Mouse (Mus musculus): ENCODE data around the gene Alox8. TPM values are rescaled to one million over a fixed set of nuclear protein-coding genes. Genes with fewer than 3 reads are reported as not detected.

Gene Alox8
- 0.36 and 0.44 TPM in 2 replicates for polyA plus RNA-seq (2012; rRNA removed)

GRCm38 (mm10) chr11:69197743-69198142 is at the start of gene Alox8:
Gene Alox8 (minus strand): TSS chr11:69197843.

GRCm38 (mm10) chr11:69236926-69237260 is 39.2 kb upstream of the Alox8 start, which contains the start of gene Gucy2e:
Gene Gucy2e (minus strand): TSS chr11:69237036.

GRCm38 (mm10) chr11:69156800-69157199 is 40.8 kb downstream of the Alox8 start, which contains the start of gene Alox12b:
Gene Alox12b (plus strand): TSS chr11:69156989.

Other genes starting within 250 kb of the Alox8 start
- gene Arhgef15, start 240.4 kb downstream of the Alox8 start, polyA plus RNA-seq (2012; rRNA removed) = 32.4 and 33.6 TPM in 2 replicates
- 2.6 and 2.7 TPM in 2 replicates for gene Slc25a35, start 229.7 kb downstream of the Alox8 start, polyA plus RNA-seq (2012; rRNA removed)
- 26.9 and 31.1 TPM in 2 replicates for gene Rangrf, start 222.7 kb downstream of the Alox8 start, polyA plus RNA-seq (2012; rRNA removed)
- 21.3 and 22.2 TPM in 2 replicates for gene Pfas, start 189.4 kb downstream of the Alox8 start, polyA plus RNA-seq (2012; rRNA removed)
- 102 and 109 TPM in 2 replicates for gene Ctc1, start 181.9 kb downstream of the Alox8 start, polyA plus RNA-seq (2012; rRNA removed)
- gene Aurkb, start 152.2 kb downstream of the Alox8 start, polyA plus RNA-seq (2012; rRNA removed) = 16.9 and 19.1 TPM in 2 replicates
- 25.1 and 25.6 TPM in 2 replicates for gene Borcs6, start 138.1 kb downstream of the Alox8 start, polyA plus RNA-seq (2012; rRNA removed)
- gene Tmem107, start 127.0 kb downstream of the Alox8 start, polyA plus RNA-seq (2012; rRNA removed) = 32.3 and 33.9 TPM in 2 replicates
- 324 and 361 TPM in 2 replicates for gene Vamp2, start 109.4 kb downstream of the Alox8 start, polyA plus RNA-seq (2012; rRNA removed)
- 11.5 and 13.7 TPM in 2 replicates for gene Per1, start 102.6 kb downstream of the Alox8 start, polyA plus RNA-seq (2012; rRNA removed)
- 1.6 and 1.7 TPM in 2 replicates for gene Hes7, start 77.4 kb downstream of the Alox8 start, polyA plus RNA-seq (2012; rRNA removed)
- 1.2 TPM in 2 replicates for gene 9130213A22Rik, start 75.3 kb downstream of the Alox8 start, polyA plus RNA-seq (2012; rRNA removed)
- 16.7 and 18.3 TPM in 2 replicates for gene Aloxe3, start 71.9 kb downstream of the Alox8 start, polyA plus RNA-seq (2012; rRNA removed)
- gene Alox12b, start 40.9 kb downstream of the Alox8 start, polyA plus RNA-seq (2012; rRNA removed) = 0.49 and 1.0 TPM in 2 replicates
- gene Gucy2e, start 39.2 kb upstream of the Alox8 start, polyA plus RNA-seq (2012; rRNA removed) = 0.60 and 0.67 TPM in 2 replicates
- gene Cntrob, start 125.9 kb upstream of the Alox8 start, polyA plus RNA-seq (2012; rRNA removed) = 40.0 and 40.8 TPM in 2 replicates
- 85.3 and 85.5 TPM in 2 replicates for gene Trappc1, start 126.1 kb upstream of the Alox8 start, polyA plus RNA-seq (2012; rRNA removed)
- gene Kcnab3, start 128.4 kb upstream of the Alox8 start, polyA plus RNA-seq (2012; rRNA removed) = 11.2 and 11.8 TPM in 2 replicates
- gene Rnf227, start 142.6 kb upstream of the Alox8 start, polyA plus RNA-seq (2012; rRNA removed) = 143 and 152 TPM in 2 replicates
- gene Chd3, start 171.6 kb upstream of the Alox8 start, polyA plus RNA-seq (2012; rRNA removed) = 260 and 330 TPM in 2 replicates
- 104 and 131 TPM in 2 replicates for gene Naa38, start 197.6 kb upstream of the Alox8 start, polyA plus RNA-seq (2012; rRNA removed)
- gene Cyb5d1, start 197.8 kb upstream of the Alox8 start, polyA plus RNA-seq (2012; rRNA removed) = 25.8 and 28.6 TPM in 2 replicates
- 4.4 and 5.5 TPM in 2 replicates for gene Tmem88, start 200.4 kb upstream of the Alox8 start, polyA plus RNA-seq (2012; rRNA removed)
- 10.9 and 16.9 TPM in 2 replicates for gene Kdm6b, start 215.8 kb upstream of the Alox8 start, polyA plus RNA-seq (2012; rRNA removed)